Mouse (Mus musculus) bone marrow macrophage, adult 2 months (primary cell): ENCODE measurements around the gene Cdca3. TPM values are rescaled to one million over a fixed set of nuclear protein-coding genes. Genes with fewer than 3 reads are reported as not detected.
"Not testable (repeated sequence)": the region's sequence is repeated elsewhere in the genome, so short reads cannot be mapped to it uniquely, and the experiment has no call there.

Experiments used
- H3K27ac ChIP-seq: 2 replicates; pipeline ENCODE4 v1.5.1; 2012; ENCODE audit warnings: low read depth, low read length; ENCODE audit not compliant: insufficient read depth
- H3K4me1 ChIP-seq: 2 replicates; pipeline ENCODE4 v1.6.1; 2012; ENCODE audit warnings: low read length; ENCODE audit not compliant: control insufficient read depth, insufficient read depth
- H3K4me3 ChIP-seq: 2 replicates; pipeline ENCODE4 v1.5.1; 2012; ENCODE audit warnings: mild to moderate bottlenecking, low read length, moderate library complexity; ENCODE audit not compliant: insufficient read depth
- CTCF ChIP-seq: IDR thresholded peaks from 2 replicates; pipeline ENCODE4 v1.5.1; 2012; ENCODE audit warnings: low read depth, mild to moderate bottlenecking, low read length, moderate library complexity
- POLR2A ChIP-seq: IDR thresholded peaks from 2 replicates; pipeline ENCODE4 v1.6.1; 2012; ENCODE audit warnings: mild to moderate bottlenecking, low read depth, low read length, borderline replicate concordance
- polyA plus RNA-seq: library from polyadenylated mRNA; stranded (reverse); fragments of >200 nt; gene quantifications from 2 replicates; pipeline ENCODE4 v1.2.4, GENCODE M21; 2012; ENCODE audit not compliant: missing spikeins, insufficient read depth, insufficient read length

Cdca3 gene
- polyA plus RNA-seq, 1 experiment, result 76.5 TPM

DNA sequence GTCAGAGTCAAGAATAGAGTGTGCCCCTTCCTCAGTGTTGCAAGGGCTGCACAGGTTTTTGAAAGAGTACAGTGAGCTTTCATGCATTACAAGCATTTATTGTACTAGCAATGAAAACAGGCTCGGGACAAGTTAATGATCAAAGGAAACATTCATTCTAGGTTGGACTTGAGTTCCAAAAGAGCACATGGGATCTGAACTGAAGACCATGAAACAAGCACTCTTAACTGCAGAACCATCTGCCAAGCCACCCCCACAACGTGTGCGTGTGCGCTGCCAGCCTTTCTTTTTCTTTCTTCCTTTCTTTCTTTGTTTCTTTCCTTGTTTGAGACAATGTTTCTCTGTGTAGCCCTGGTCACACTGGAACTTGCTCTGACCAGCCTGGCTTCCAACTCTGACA is 33.6 kb upstream of the Cdca3 start:
- Histone ChIP-seq H3K4me3 (no peak overlapping the region), H3K27ac (no peak overlapping the region), H3K4me1 (no peaks in the 10 kb centered on the region)
- no peak for TF ChIP-seq CTCF

DNA sequence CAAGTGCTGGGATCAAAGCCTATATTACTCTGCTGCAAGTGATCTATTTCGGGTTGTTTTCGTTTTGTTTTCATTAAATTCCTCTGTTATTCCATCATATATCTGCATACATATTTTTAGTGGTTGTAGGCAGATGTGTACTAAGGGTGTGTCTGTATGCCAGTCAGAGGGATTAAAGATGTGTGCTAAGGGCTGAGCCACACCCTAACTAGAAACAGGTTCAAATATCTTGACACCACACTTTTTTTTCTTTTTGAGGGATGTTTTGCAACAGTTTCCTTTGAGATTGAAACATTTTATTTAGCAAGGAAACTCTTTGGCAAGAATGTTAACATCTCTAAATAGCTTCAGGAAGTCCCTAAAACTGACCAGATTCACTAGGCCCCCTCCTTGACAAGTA is 33.1 kb upstream of the Cdca3 start:
- TF ChIP-seq POLR2A, result no peak
- TF ChIP-seq CTCF, result no peak
- no peak overlapping the region for H3K27ac ChIP-seq
- H3K4me3 ChIP-seq, result no peak overlapping the region
- H3K4me1 ChIP-seq, result no peaks in the 10 kb centered on the region

- H3K4me3 ChIP-seq, H3K27ac ChIP-seq: not testable (repeated sequence)
- peaks cover 13% of the 10 kb centered on the region for H3K4me1 ChIP-seq
Measured at GRCm38 (mm10) chr6:124802400-124802799, 26.9 kb upstream of the Cdca3 start.

- H3K4me1 ChIP-seq, result peaks cover 20% of the 10 kb centered on the region
- TF ChIP-seq POLR2A (no peak), CTCF (no peak)
- no peak overlapping the region for H3K4me3 ChIP-seq
- no peak overlapping the region for H3K27ac ChIP-seq
Measured at GRCm38 (mm10) chr6:124803061-124803460, 26.3 kb upstream of the Cdca3 start.

DNA sequence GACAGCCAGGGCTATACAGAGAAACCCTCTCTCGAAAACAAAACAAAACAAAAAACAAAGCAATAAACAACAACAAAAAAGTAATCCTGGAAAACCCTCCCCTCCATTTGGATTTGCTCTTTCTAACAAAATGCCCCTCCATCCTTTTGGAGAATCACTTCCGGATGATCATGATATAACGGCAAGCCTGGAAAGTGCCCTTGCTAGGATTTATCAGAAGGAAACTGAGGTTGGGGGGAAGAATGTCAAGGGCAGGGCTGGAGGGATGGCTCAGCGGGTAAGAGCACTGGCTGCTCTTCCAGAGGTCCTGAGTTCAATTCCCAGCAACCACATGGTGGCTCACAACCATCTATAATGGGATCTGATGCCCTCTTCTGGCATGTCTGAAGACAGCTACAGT is 25.7 kb upstream of the Cdca3 start:
- H3K4me3 ChIP-seq, result not testable (repeated sequence)
- H3K4me1 ChIP-seq, result peaks cover 22% of the 10 kb centered on the region

DNA sequence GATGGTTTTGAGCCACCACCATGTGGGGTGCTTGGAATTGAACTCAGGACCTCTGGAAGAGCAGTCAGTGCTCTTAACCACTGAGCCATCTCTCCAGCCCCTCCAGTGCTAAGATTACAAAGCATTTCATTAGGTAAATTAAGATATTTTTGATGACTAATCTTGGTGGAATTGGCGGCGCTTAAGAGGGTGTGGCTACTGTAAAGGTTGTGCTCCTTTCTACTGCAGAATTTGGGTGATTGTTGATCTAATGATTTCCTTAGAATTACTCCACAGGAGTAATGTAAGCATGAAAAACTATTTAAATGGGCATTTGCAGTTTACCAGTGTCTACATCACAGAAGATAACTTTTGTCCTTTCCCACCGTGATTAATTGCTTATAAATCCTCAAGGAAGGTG is 25.0 kb upstream of the Cdca3 start:
- Histone ChIP-seq H3K4me1 (peaks cover 22% of the 10 kb centered on the region), H3K4me3 (peak overlapping the region; percentile 83), H3K27ac (peak overlapping the region; percentile 98)
- no peak for TF ChIP-seq POLR2A
- TF ChIP-seq CTCF, result no peak

More for the DNA sequence above, 25.7 kb upstream of the Cdca3 start:
- H3K27ac ChIP-seq, result not testable (repeated sequence)

DNA sequence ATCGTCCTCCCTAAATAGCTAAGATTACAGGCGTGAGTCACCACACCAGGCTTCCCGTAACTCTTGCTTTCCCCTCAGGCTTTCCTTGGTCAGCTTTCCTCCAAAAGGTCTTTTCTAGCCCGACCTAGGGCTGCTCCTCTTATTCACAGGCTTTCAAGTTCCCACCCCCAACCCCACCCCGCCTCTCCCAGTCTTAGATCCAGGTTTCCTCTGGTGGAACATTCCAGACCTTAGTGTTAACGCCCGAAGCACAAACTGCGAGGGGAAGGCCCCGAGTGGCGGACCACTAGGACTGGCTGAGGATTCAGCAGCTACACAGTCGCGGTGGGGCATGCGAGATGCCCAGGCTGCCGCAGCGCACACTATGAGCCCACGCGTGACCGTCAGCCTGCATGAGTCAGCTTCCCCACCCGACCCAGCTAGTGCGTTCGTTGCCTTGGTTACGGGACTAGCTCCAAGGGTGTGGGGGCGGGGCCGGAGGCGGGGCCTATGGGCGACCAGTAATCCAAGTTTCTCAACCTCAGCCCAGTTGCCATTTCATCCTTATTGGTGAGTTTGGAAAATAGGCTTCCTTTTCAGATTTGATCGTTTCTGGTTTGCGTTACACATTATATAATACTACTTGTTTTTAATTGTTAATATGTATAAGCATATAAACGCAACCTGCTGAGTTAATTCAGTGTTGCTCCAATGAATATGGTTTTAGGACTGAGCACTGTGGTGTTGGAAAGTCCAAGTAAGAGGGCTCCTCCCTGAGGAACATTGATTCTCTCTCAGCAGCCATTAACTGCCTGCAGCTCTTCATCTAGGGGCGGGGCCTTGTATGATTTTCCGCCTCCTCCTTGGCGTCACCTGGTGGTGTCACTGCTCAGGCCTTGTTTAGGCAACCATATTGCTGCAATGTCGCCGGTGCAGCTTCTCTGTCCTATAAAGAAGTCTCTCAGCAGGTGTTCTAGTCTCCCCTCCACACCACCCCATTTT is 23.7 kb upstream of the Cdca3 start:
- H3K27ac ChIP-seq, result peak overlapping the region; percentile 98
- H3K4me3 ChIP-seq, result peak overlapping the region; percentile 83
- no peak for TF ChIP-seq CTCF
- peak; percentile 88; the same call in 1 of the 2 replicates for TF ChIP-seq POLR2A
- peaks cover 24% of the 10 kb centered on the region for H3K4me1 ChIP-seq

DNA sequence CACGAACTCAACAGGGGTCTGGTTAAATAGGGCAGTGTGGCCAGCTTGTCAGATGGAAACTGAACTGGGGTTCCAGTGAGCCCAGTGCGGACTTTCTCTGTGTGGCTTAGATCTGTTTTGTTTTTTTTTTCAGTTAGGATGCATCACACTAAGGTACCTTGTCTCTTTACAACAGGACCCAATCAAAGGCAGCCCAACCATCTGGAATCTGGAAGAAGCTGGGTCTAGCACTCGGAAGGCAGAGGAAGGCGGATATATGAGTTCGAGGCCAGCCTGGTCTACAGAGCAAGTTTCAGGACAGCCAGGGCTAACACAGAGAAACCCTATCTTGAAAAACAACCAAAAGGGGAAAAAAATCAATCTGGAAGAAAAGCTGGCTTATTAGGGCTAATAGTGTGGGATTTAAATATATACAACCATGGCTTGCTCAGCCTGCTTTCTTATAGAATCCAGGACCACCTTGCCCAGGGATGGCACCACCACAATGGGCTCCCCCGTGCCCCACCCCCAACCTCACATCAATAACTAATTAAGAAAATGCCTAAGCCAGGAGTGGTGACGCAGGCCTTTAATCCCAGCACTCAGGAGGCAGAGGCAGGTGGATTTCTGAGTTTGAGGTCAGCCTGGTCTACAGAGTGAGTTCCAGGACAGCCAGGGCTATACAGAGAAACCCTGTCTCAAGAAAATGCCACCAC is 22.8 kb upstream of the Cdca3 start:
- H3K4me3 ChIP-seq, result peak overlapping the region; percentile 31

GRCm38 (mm10) chr6:124807366-124807765 is 22.0 kb upstream of the Cdca3 start:
- H3K27ac ChIP-seq, result peak overlapping the region; percentile 94
- TF ChIP-seq CTCF (no peak), POLR2A (no peak)
- H3K4me3 ChIP-seq, result no peak overlapping the region
- peaks cover 35% of the 10 kb centered on the region for H3K4me1 ChIP-seq

More for the DNA sequence above, 22.8 kb upstream of the Cdca3 start:
- Histone ChIP-seq H3K4me1 (peaks cover 27% of the 10 kb centered on the region), H3K27ac (peak overlapping the region; percentile 98)
- TF ChIP-seq CTCF (no peak), POLR2A (no peak)

GRCm38 (mm10) chr6:124807986-124808357 is 21.4 kb upstream of the Cdca3 start:
- peak overlapping the region; percentile 94 for H3K27ac ChIP-seq
- no peak for TF ChIP-seq POLR2A
- TF ChIP-seq CTCF, result no peak
- H3K4me1 ChIP-seq, result peaks cover 38% of the 10 kb centered on the region
- H3K4me3 ChIP-seq, result peak overlapping the region; percentile 89
